Mouse (Mus musculus) heart, postnatal 0 days (tissue): ENCODE results near the gene Pde4d. TPM values are rescaled to one million over a fixed set of nuclear protein-coding genes. Genes with fewer than 3 reads are reported as not detected.

Source experiments
- ATAC-seq: fragments of 200-750 bp; cut with Nextera tagmentation; 2 replicates; pipeline ENCODE4 v1.8.0; 2017; ENCODE audit warnings: low read depth, moderate number of reproducible peaks, moderate library complexity; ENCODE audit not compliant: insufficient read depth
- DNase-seq: peaks from one replicate; pipeline ENCODE4 v3.0.0-alpha.2; 2016; ENCODE audit warnings: low spot score
- H3K27ac ChIP-seq: fragments of 300-500 bp; sonication (generic); 2 replicates; pipeline ENCODE4 v1.5.1; 2014; ENCODE audit warnings: low read depth, mild to moderate bottlenecking
- H3K27me3 ChIP-seq: fragments of 300-500 bp; sonication (generic); 2 replicates; pipeline ENCODE4 v1.6.1; 2014; ENCODE audit warnings: low read length, mixed read lengths; ENCODE audit not compliant: control insufficient read depth, insufficient read depth
- H3K36me3 ChIP-seq: fragments of 300-500 bp; sonication (generic); replicated peaks from 2 replicates; pipeline ENCODE4 v1.6.1; 2014; ENCODE audit warnings: low read length, mixed read lengths; ENCODE audit not compliant: control insufficient read depth, insufficient read depth
- H3K4me1 ChIP-seq: fragments of 300-500 bp; sonication (generic); 2 replicates; pipeline ENCODE4 v1.6.1; 2014; ENCODE audit warnings: antibody characterized with exemption; ENCODE audit not compliant: control insufficient read depth, insufficient read depth
- H3K4me2 ChIP-seq: fragments of 300-500 bp; sonication (generic); 2 replicates; pipeline ENCODE4 v1.6.1; 2014; ENCODE audit warnings: low read depth, mild to moderate bottlenecking, low read length, moderate library complexity
- H3K4me3 ChIP-seq: fragments of 300-500 bp; sonication (generic); 2 replicates; pipeline ENCODE4 v1.5.1; 2014; ENCODE audit warnings: low read depth, low read length
- H3K9ac ChIP-seq: fragments of 300-500 bp; sonication (generic); replicated peaks from 2 replicates; pipeline ENCODE4 v1.6.1; 2014; ENCODE audit warnings: low read depth, low read length, mixed read lengths
- H3K9me3 ChIP-seq: fragments of 300-500 bp; sonication (generic); replicated peaks from 2 replicates; pipeline ENCODE4 v1.6.1; 2016; ENCODE audit warnings: low read length; ENCODE audit not compliant: control insufficient read depth
- CTCF ChIP-seq: IDR thresholded peaks from 2 replicates; pipeline ENCODE4 v1.5.1; 2016; ENCODE audit warnings: antibody characterized with exemption, control low read depth, low read depth
- EP300 ChIP-seq: IDR thresholded peaks from 2 replicates; pipeline ENCODE4 v1.6.1; 2016; ENCODE audit warnings: antibody characterized with exemption, low read depth
- WGBS: fragments of 180-500 bp; shearing (Covaris S2); extraction: QIAGEN DNeasy Blood & Tissue Kit; methylation state at CpG from one replicate; pipeline ENCODE4 v1.1.7; 2014; 5-methylcytosine and 5-hydroxymethylcytosine counted together
- polyA plus RNA-seq: library from polyadenylated mRNA; unstranded; fragments of >200 nt; fragmentation: Nextera tagmentation; extraction: Ambion mirVana; gene quantifications from 2 replicates; pipeline ENCODE4 v1.2.1, GENCODE M21; 2015
- total RNA-seq: library from RNA; depleted of rRNA; stranded (reverse); fragments of >200 nt; gene quantifications from 2 replicates; pipeline ENCODE4 v1.2.3, GENCODE M21; 2014; ENCODE audit warnings: low replicate concordance

Pde4d gene
- total and polyA plus RNA-seq, 2 experiments from 2014 or later, result 21.9 to 58.0 TPM

DNA sequence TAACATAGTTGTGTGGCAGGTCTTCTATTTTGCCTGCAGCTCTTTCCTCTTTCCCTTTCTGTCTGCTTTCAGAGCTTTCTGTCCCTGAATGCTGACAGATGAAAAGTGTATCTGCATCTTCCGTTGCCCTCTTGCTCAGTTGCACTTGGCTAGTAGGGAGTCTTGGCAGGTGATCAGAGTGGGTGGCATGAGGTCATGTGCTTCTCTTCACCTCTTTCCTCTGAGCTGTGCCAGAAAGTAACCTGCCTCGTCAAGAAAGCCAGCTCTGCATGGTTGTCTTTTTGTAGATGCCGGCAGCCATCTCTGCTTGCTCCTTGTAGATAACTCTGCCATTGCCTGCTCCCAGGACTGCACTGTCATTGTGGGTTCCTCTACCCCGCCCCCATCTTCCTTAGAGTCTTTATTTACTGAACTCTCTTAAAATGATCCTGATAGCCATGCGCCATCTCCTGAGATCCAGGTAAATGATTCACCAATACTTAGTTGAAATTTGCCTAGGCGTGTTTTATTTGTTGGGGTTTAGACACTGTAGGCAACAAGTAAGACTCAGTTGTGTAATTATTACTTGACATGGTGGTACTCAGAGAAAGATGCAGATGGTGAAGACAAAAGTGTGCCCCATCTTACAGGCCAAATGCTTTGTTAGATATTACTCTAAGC lies 407.2 kb downstream of the Pde4d start:
- Histone ChIP-seq H3K4me3 (no peak overlapping the region), H3K9me3 (no peaks in the 10 kb centered on the region), H3K4me1 (0 out of 2 replicates have a peak, but pooled peaks cover 6% of the 10 kb centered on the region), H3K27ac (no peak overlapping the region), H3K36me3 (no peaks in the 10 kb centered on the region), H3K4me2 (no peak overlapping the region), H3K27me3 (no peaks in the 10 kb centered on the region), H3K9ac (no peak overlapping the region)
- ATAC-seq (no peak), DNase-seq (no peak)
- TF ChIP-seq CTCF, result no peak
- no peak for TF ChIP-seq EP300
- WGBS, result 68% methylated on average over 6 of the region's 6 CpGs

DNA sequence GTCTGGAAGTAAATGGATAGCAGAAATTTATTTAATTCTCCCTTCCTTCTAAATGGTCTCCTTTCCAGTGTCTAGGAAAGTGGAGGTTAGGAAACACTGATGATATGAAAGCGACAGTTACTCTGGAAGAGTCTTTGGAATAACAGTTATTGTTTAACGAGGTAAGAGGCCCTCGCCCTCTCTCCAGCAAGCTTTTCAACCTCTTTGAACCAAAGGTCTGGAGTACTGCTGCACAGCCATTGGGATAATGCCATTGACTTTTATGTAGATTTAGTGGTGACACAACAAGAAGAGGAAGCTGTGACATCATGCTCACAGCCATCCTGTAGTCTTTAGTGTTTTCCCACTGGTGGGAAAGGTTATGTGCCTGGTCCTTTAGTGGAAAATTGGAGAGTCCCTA lies 409.6 kb downstream of the Pde4d start:
- ATAC-seq (no peak), DNase-seq (no peak)
- H3K4me1 ChIP-seq, result peaks cover 10% of the 10 kb centered on the region; the same call in 1 of the 2 replicates
- H3K27ac ChIP-seq, result no peak overlapping the region
- H3K27me3 ChIP-seq, result no peaks in the 10 kb centered on the region
- H3K4me3 ChIP-seq, result no peak overlapping the region
- 89% methylated on average over 3 of the region's 3 CpGs for WGBS
- TF ChIP-seq EP300, result no peak
- no peak for TF ChIP-seq CTCF
- H3K9ac ChIP-seq, result no peak overlapping the region
- H3K4me2 ChIP-seq, result no peak overlapping the region
- H3K9me3 ChIP-seq, result no peaks in the 10 kb centered on the region
- no peaks in the 10 kb centered on the region for H3K36me3 ChIP-seq

DNA sequence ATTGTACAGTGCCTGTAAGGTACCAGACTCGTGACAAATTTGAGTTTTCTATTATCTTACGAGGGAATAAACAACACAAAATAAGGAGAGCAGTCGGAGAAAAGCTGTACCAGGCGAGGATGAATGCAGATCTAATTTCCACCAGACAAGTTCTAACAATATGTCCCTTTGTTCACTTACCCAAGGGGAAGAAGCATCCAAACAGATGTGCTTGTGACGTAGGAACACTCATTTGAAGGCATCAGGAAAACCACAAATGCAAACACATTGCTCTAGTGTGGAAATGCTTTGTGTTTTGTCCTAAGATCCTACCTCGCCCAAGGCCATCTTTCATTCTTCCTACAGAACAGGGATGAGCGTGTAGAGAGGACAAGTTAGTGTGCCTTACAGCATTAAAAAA lies 411.0 kb downstream of the Pde4d start:
- H3K27ac ChIP-seq, result no peak overlapping the region
- 79% methylated on average over 7 of the region's 7 CpGs for WGBS
- no peak overlapping the region for H3K4me2 ChIP-seq
- H3K9me3 ChIP-seq, result no peaks in the 10 kb centered on the region
- H3K36me3 ChIP-seq, result no peaks in the 10 kb centered on the region
- peaks cover 10% of the 10 kb centered on the region; the same call in 1 of the 2 replicates for H3K4me1 ChIP-seq
- H3K4me3 ChIP-seq, result no peak overlapping the region
- no peak overlapping the region for H3K9ac ChIP-seq
- H3K27me3 ChIP-seq, result no peaks in the 10 kb centered on the region
- ATAC-seq (no peak), DNase-seq (no peak)
- no peak for TF ChIP-seq EP300

DNA sequence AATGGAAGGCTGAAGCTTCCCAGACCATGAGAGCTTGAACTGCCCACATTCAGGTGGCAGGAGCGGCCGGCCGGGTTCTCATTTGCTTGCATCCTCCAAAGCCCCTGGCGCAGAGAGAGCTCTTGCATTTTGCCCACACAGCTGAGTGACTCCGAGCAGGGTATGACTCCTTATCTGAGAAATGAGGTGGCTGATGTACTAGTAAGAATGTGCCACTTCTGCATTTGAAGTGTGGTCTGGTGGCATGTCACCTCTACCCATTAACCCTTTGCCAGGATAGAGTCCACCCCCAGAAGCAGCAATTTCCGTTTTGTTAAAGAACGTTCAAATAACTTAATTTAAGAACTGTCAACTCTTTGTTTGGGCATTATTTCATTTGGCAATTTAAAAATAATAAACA lies 412.0 kb downstream of the Pde4d start:
- Histone ChIP-seq H3K9me3 (no peaks in the 10 kb centered on the region), H3K27me3 (no peaks in the 10 kb centered on the region), H3K36me3 (no peaks in the 10 kb centered on the region), H3K4me2 (no peak overlapping the region), H3K4me3 (no peak overlapping the region), H3K9ac (no peak overlapping the region), H3K27ac (no peak overlapping the region), H3K4me1 (peaks cover 10% of the 10 kb centered on the region; the same call in 1 of the 2 replicates)
- DNase-seq (no peak), ATAC-seq (no peak)
- no peak for TF ChIP-seq CTCF
- no peak for TF ChIP-seq EP300
- 69% methylated on average over 7 of the region's 7 CpGs for WGBS

DNA sequence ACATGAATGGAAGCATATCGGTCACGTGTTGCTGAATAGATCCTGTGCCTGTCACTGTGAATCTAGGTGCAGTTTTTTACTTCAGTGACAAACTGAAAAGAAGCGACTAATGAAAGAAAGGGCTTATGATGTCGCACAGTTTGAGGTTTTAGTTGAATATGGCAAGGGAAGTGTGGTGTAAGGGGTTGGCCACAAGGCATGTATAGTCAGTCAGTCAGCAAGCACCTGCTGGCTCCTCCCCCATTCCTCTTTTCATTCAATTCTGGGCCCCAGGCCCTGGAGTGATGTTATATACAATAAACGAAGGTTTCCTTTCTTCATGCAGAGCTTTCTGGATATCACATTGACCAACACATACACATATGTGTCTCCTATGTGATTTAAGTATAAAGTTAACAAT lies 412.4 kb downstream of the Pde4d start:
- Histone ChIP-seq H3K27ac (no peak overlapping the region), H3K9ac (no peak overlapping the region), H3K27me3 (no peaks in the 10 kb centered on the region), H3K4me3 (no peak overlapping the region), H3K36me3 (no peaks in the 10 kb centered on the region), H3K4me2 (no peak overlapping the region), H3K9me3 (no peaks in the 10 kb centered on the region), H3K4me1 (peaks cover 10% of the 10 kb centered on the region; the same call in 1 of the 2 replicates)
- no peak for TF ChIP-seq EP300
- no peak for TF ChIP-seq CTCF
- ATAC-seq (no peak), DNase-seq (no peak)
- WGBS, result 74% methylated on average over 5 of the region's 5 CpGs

DNA sequence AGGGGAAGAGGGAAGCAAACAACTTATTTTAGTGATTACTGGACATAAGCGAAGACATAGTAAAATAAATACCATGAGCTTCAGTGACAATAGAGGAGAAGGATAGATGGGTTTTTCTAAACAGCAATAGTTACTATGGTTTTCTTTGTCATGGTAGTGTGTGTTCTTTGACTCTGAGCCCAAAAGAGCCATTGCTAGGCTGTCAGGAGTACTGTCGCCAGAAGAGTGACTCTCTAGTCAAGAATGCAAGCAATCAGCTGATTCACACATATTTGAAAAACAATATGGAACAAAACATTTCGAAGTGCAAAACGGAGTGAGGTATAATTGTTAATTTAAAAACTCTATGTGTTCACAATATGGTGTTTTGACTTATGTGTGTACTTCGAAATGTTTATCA lies 450.4 kb downstream of the Pde4d start:
- no peak overlapping the region for H3K9ac ChIP-seq
- TF ChIP-seq CTCF, result no peak
- TF ChIP-seq EP300, result no peak

More for the DNA sequence above, 450.4 kb downstream of the Pde4d start:
- ATAC-seq, result no peak
- Histone ChIP-seq H3K4me1 (no peaks in the 10 kb centered on the region), H3K4me3 (no peak overlapping the region), H3K9me3 (no peaks in the 10 kb centered on the region), H3K36me3 (no peaks in the 10 kb centered on the region), H3K27ac (no peak overlapping the region), H3K27me3 (no peaks in the 10 kb centered on the region), H3K4me2 (no peak overlapping the region)
- WGBS, result 69% methylated on average over 5 of the region's 5 CpGs
- DNase-seq, result no peak
